Mouse (Mus musculus) limb, embryonic 11.5 days (tissue): ENCODE results near the gene Bmper. TPM values are rescaled to one million over a fixed set of nuclear protein-coding genes. Genes with fewer than 3 reads are reported as not detected.

ENCODE experiments used
- ATAC-seq: fragments of 200-750 bp; cut with Nextera tagmentation; 2 replicates; pipeline ENCODE4 v1.8.0; 2017; ENCODE audit warnings: low read depth; ENCODE audit not compliant: insufficient number of reproducible peaks, low FRiP score, low TSS enrichment
- DNase-seq: peaks from one replicate; pipeline ENCODE4 v3.0.0-alpha.2; 2015; ENCODE audit warnings: low spot score
- H3K27ac ChIP-seq: fragments of 300-500 bp; sonication (generic); replicated peaks from 2 replicates; pipeline ENCODE4 v1.5.1; 2014; ENCODE audit warnings: low read depth, mild to moderate bottlenecking, low read length
- H3K27me3 ChIP-seq: fragments of 300-500 bp; sonication (generic); 2 replicates; pipeline ENCODE4 v1.6.1; 2014; ENCODE audit warnings: mild to moderate bottlenecking, low read length, mixed read lengths; ENCODE audit not compliant: control insufficient read depth, insufficient read depth
- H3K36me3 ChIP-seq: fragments of 300-500 bp; sonication (generic); 2 replicates; pipeline ENCODE4 v1.6.1; 2014; ENCODE audit warnings: mild to moderate bottlenecking, low read length, moderate library complexity, mixed read lengths; ENCODE audit not compliant: control insufficient read depth, insufficient read depth
- H3K4me1 ChIP-seq: fragments of 300-500 bp; sonication (generic); 2 replicates; pipeline ENCODE4 v1.6.1; 2014; ENCODE audit warnings: low read length, mixed read lengths; ENCODE audit not compliant: control insufficient read depth, insufficient read depth
- H3K4me2 ChIP-seq: fragments of 300-500 bp; sonication (generic); 2 replicates; pipeline ENCODE4 v1.6.1; 2014; ENCODE audit warnings: low read depth, mild to moderate bottlenecking, moderate library complexity; ENCODE audit not compliant: severe bottlenecking
- H3K4me3 ChIP-seq: fragments of 300-500 bp; sonication (generic); 2 replicates; pipeline ENCODE4 v1.5.1; 2014; ENCODE audit warnings: low read depth, low read length
- H3K9ac ChIP-seq: fragments of 300-500 bp; sonication (generic); 2 replicates; pipeline ENCODE4 v1.6.1; 2014; ENCODE audit warnings: mild to moderate bottlenecking, low read length
- H3K9me3 ChIP-seq: fragments of 300-500 bp; sonication (generic); 2 replicates; pipeline ENCODE4 v1.6.1; 2016; ENCODE audit warnings: low read length; ENCODE audit not compliant: control insufficient read depth
- WGBS: fragments of 180-500 bp; shearing (Covaris S2); extraction: QIAGEN DNeasy Blood & Tissue Kit; methylation state at CpG from one replicate; pipeline ENCODE4 v1.1.7; 2014; 5-methylcytosine and 5-hydroxymethylcytosine counted together
- polyA plus RNA-seq: library from polyadenylated mRNA; unstranded; fragments of >200 nt; fragmentation: Nextera tagmentation; extraction: Ambion mirVana; gene quantifications from 2 replicates; pipeline ENCODE4 v1.2.1, GENCODE M21; 2014

The Bmper gene
- polyA plus RNA-seq, 1 experiment from 2014 or later, result 4.9 TPM

DNA sequence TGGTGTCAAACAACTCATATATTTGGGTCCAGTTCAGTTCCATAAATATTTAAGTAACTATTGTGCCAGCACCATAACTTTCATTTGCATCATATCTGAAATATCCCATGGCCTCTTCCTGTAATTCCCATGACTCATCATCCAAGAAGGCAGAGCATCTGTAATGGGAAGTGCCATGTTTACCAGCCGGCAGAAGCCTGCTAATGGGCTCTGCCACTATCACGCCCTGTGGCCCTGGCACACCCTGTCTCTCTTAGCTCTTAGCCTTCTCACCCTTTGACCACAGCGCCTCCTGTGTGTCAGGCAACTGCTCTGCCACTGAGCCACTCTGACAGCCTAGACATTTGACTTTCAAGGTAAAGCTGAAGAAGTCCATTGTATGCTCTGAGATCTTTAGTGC, 3.1 kb upstream of the Bmper start:
- ATAC-seq (no peak), DNase-seq (no peak)
- Histone ChIP-seq H3K4me2 (no peak overlapping the region), H3K9me3 (no peaks in the 10 kb centered on the region), H3K36me3 (no peaks in the 10 kb centered on the region), H3K9ac (no peak overlapping the region), H3K4me1 (peaks cover 7% of the 10 kb centered on the region; the same call in 1 of the 2 replicates), H3K27ac (no peak overlapping the region), H3K27me3 (peaks cover 24% of the 10 kb centered on the region), H3K4me3 (no peak overlapping the region)
- WGBS, result 48% methylated on average over 3 of the region's 3 CpGs

DNA sequence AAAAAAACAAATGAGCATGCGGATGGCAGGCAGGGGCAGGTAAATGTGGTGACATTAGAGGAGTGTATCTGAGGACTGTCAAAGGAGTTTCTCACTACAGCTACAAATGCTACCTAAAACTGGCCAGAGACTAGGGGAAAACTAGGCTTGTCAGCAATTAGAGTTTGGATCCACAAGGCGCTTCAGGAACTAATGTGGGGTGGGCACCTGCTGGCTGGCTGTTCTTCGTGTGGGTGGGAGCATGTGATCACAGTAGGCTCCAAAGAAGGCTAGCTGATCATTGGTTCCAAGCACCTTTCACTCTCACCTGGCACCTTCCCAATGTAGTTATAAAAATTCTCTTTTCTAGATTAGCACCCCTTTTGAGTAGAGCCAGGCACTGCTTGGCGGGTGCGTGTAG, 900 bp upstream of the Bmper start:
- Histone ChIP-seq H3K36me3 (no peaks in the 10 kb centered on the region), H3K27me3 (peaks cover 35% of the 10 kb centered on the region)

DNA sequence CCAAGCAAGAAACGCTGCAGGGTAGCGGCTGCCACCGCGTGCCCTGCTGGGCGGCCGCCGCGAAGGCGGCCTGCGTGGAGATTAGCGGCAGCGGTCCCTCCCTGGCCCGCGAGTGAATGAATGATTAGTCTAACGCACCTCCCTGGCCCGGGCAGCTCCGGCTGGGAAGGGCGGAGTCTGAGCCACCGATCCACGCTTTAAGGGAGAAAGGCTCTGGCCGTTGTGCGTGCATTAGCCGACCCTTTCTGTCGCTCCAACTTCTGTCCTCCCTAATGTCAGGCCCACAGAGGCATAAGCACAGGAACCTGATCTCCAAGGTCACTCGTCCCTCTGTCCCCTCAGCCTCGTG, 410 bp upstream of the Bmper start:
- Histone ChIP-seq H3K4me1 (peaks cover 7% of the 10 kb centered on the region; the same call in 1 of the 2 replicates), H3K27me3 (peaks cover 35% of the 10 kb centered on the region), H3K36me3 (no peaks in the 10 kb centered on the region), H3K4me3 (peak overlapping the region; percentile 65), H3K9ac (peak overlapping the region; percentile 76), H3K9me3 (no peaks in the 10 kb centered on the region), H3K4me2 (peak overlapping the region; percentile 95), H3K27ac (no peak overlapping the region)
- under 1% methylated on average over 23 of the region's 26 CpGs for WGBS
- DNase-seq, result peak; percentile 68
- ATAC-seq, result peak; percentile 71

More for the DNA sequence above, 900 bp upstream of the Bmper start:
- H3K4me1 ChIP-seq, result peaks cover 7% of the 10 kb centered on the region; the same call in 1 of the 2 replicates
- 15% methylated on average over 5 of the region's 5 CpGs for WGBS
- DNase-seq (no peak), ATAC-seq (0 out of 2 replicates have a peak, but pooled peaks have one; percentile 5)
- H3K9me3 ChIP-seq, result no peaks in the 10 kb centered on the region
- H3K4me3 ChIP-seq, result peak overlapping the region; percentile 65
- peak overlapping the region; percentile 95 for H3K4me2 ChIP-seq
- H3K9ac ChIP-seq, result peak overlapping the region; percentile 76
- no peak overlapping the region for H3K27ac ChIP-seq

DNA sequence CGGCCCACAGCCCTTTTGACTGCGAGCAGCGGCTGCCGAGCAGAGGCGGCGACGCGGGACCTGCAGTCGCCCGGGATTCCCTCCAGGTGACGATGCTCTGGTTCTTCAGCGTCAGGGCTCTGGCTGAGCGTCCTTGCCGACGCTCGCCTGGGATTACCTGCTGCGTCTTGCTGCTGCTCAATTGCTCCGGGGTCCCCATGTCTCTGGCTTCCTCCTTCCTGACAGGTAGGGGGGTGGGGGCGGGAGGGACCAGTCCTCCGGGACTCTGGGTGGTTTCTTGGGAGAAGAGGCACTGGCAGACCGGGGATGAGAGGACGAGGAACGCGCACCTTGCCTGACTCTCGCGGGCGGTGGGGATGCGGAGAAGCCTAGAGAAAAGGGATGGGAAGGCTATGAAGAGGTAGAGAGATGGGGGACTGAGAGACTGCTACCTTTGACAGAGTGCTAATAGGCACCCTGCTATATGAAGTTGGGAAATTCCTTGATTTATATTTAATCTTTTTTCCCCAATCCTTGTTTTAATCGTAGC, 737 bp downstream of the Bmper start:
- peaks cover 7% of the 10 kb centered on the region; the same call in 1 of the 2 replicates for H3K4me1 ChIP-seq
- no peak overlapping the region for H3K27ac ChIP-seq
- H3K36me3 ChIP-seq, result no peaks in the 10 kb centered on the region
- H3K4me2 ChIP-seq, result peak overlapping the region; percentile 95
- H3K4me3 ChIP-seq, result peak overlapping the region; percentile 65
- ATAC-seq, result 0 out of 2 replicates have a peak, but pooled peaks have one; percentile 15
- under 1% methylated on average over 28 of the region's 29 CpGs for whole genome bisulfite sequencing
- H3K9me3 ChIP-seq, result no peaks in the 10 kb centered on the region
- peak overlapping the region; percentile 76 for H3K9ac ChIP-seq
- peak; percentile 51 for DNase-seq
- peaks cover 35% of the 10 kb centered on the region for H3K27me3 ChIP-seq

DNA sequence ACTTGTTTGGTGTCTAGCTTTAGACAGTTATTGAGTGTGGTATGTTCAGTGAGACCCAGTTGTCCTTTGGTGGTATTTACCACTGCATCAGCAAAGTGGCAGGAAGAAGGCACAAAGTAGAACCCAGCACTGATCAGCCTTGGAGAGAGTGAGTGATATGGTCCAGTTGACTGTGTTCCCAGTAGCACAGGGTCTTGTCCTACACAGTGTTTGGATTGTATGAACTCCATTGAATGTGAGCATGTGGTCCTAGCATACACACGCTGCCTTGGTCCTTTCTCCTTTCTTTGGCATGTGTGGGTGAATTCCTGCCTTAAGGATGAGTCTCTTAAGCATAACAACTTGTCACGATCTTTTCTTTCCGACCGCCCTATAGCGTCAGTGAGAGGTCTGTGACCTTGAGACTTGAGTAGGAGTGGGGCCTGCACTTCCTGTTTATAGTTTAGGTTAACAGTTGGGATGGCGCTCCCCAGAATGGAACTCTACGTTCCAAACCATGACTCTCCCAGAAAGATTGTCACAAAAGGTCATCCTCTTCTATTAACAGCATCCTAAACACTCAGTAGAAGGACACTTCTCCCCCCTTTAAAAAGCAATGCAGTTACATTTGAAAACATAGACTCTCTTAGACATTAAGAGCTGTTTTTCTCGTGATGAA, 10.7 kb downstream of the Bmper start:
- Histone ChIP-seq H3K4me3 (no peak overlapping the region), H3K27me3 (no peaks in the 10 kb centered on the region), H3K27ac (no peak overlapping the region), H3K4me2 (no peak overlapping the region), H3K4me1 (peaks cover 10% of the 10 kb centered on the region), H3K9me3 (no peaks in the 10 kb centered on the region), H3K36me3 (no peaks in the 10 kb centered on the region), H3K9ac (no peak overlapping the region)
- WGBS, result 84% methylated on average over 8 of the region's 8 CpGs
- ATAC-seq, result no peak
- peak; percentile 17 for DNase-seq

DNA sequence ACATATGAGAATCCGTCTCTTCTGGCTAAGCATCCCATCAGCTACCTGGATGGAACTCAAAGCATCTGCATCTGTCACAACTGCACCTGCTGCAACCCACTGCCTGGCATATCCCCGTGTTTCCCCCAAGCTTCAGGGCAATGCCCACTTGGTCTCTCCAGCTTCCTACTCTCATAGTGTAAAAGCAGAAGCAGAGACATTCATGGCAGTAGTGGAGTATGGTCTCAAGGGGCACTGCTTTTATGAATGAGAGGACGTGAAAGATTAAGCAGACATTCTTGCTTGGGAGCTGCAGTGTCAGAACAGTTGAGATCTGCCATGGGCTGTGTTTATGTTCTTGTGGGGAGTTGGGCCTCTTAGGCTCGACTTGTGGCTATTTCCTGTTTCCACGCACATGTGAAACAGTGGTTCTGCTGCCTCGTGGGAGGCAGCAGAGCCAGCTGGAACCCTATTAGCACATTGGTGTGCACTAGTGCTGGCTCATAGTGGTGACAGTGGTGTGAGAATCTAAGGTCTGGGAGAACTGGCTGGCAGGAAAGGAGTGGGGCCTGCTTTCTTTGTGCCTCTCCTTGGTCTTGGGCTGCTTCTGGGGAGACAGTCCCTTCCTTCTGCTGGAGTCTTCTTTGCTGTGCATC, 12.6 kb downstream of the Bmper start:
- no peak overlapping the region for H3K4me3 ChIP-seq
- WGBS, result 43% methylated on average over 6 of the region's 6 CpGs
- ATAC-seq (no peak), DNase-seq (no peak)
- H3K4me2 ChIP-seq, result no peak overlapping the region
- H3K27me3 ChIP-seq, result no peaks in the 10 kb centered on the region
- no peaks in the 10 kb centered on the region for H3K36me3 ChIP-seq
- no peak overlapping the region for H3K27ac ChIP-seq
- peaks cover 10% of the 10 kb centered on the region for H3K4me1 ChIP-seq
- no peak overlapping the region for H3K9ac ChIP-seq
- no peaks in the 10 kb centered on the region for H3K9me3 ChIP-seq

DNA sequence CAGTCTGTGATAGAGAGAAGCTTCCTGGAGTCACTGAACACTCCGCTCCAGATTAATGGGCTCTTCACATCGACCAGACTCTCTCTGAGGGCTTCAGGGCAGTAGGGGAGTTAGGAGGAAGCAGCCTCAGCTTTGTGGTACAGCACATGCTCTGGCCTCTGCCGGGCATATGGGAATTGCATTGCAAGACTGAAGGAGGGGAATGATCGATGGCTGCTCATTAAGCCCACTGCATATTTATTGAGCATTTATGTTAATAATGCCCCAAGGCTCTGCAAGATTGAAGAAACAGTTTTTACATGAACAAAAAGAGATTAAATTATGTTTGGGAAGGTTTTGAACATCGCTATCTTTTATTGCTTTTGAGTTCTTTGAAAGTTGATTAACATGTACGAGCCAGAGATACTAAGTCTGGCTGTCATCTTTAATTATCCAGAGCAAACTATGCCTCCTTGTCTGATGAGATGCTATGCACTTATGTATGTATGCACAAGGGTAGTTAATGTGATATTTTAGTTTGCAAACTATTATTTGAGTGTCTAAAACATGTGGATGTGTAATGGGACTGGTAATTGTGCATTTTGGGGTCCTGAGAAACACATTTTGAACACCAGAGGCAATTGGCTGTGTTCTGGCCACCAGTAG, 13.9 kb downstream of the Bmper start:
- H3K4me2 ChIP-seq, result no peak overlapping the region
- no peak overlapping the region for H3K27ac ChIP-seq
- DNase-seq (no peak), ATAC-seq (no peak)
- H3K9ac ChIP-seq, result no peak overlapping the region
- H3K9me3 ChIP-seq, result no peaks in the 10 kb centered on the region
- no peaks in the 10 kb centered on the region for H3K36me3 ChIP-seq
- no peaks in the 10 kb centered on the region for H3K27me3 ChIP-seq
- H3K4me1 ChIP-seq, result peaks cover 10% of the 10 kb centered on the region
- WGBS, result 51% methylated on average over 6 of the region's 6 CpGs
- H3K4me3 ChIP-seq, result no peak overlapping the region

DNA sequence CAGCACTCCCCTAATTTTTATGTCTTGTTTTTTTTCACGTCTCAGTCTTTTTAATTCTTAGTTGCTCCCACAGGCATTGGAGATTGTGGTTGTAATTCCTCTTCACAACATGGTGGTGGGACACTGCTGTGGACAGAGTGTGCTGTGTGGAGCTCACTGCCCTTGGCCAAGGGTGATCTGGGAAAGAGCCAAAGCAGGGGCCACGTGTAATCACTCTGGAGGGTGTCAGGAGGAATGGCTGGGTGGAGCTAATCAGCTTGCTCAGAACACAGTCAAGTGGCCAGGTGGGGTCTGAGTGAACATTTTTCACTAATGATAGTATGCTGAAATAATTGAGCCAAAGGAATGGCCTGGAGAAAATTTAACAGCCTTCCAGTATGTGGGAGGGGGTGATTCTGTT, 16.1 kb downstream of the Bmper start:
- WGBS, result 53% methylated on average over 2 of the region's 2 CpGs
- Histone ChIP-seq H3K27me3 (no peaks in the 10 kb centered on the region), H3K9me3 (no peaks in the 10 kb centered on the region), H3K36me3 (no peaks in the 10 kb centered on the region), H3K27ac (no peak overlapping the region), H3K4me1 (peaks cover 10% of the 10 kb centered on the region), H3K4me3 (no peak overlapping the region), H3K9ac (no peak overlapping the region), H3K4me2 (no peak overlapping the region)
- DNase-seq (no peak), ATAC-seq (no peak)
